Comparison of ENCODE assay signal across 21 mouse cellular contexts in the genomic region with DNA sequence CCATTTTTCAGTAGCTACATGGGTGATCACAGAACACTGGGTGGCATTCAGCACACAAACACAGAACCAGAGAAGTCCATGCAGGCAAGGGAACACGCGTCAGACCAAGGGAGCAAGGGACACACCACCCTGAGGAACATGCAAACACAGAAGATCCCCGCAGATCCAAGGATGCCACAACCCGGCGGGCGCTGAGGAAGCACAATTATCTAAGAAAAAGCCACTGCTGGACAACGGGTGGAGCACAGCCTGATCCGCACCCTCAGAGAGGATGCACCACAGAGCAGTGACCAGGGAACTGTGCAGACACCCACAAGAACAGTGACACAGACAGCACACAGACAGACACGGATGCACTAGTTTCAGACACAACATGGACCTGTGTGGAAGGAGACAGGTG. TPM values are rescaled to one million over a fixed set of nuclear protein-coding genes. Genes with fewer than 3 reads are reported as not detected.
DNase-seq lines count a peak whose midpoint lies in the region; ATAC-seq and TF ChIP-seq lines count a peak whose summit lies in the region.
"Had no signal": no experiment of that assay in that cellular context is flagged by ENCODE, and none has a peak within 500 bp of the region (broad histone marks: within the 10 kb centered on the region; RNA-seq: fewer than 3 reads in every experiment).

No protein-coding gene starts in this region.

- no peak for DNase-seq in hindbrain, embryonic 11.5 days (ENCODE audit: low spot score)
- DNase-seq in left cerebral cortex, adult 2 months (ENCODE audit: extremely low spot score in 1 of 2, low spot score in 2 of 2) = no peak
- DNase-seq in left cerebral cortex, postnatal 4 days = no peak
- no peak for DNase-seq in neural tube, embryonic 10.5 days (ENCODE audit: extremely low spot score, low spot score)
- DNase-seq: adrenal gland, adult 2 months; gastrocnemius, postnatal 10 days; gastrocnemius, postnatal 36 days; heart, adult 2 months; heart, postnatal 14 days had no signal

- peaks cover 55% of the 10 kb centered on the region for H3K27me3 ChIP-seq in hindbrain, embryonic 13.5 days
- peaks cover 17% of the 10 kb centered on the region for H3K27me3 ChIP-seq in hindbrain, embryonic 11.5 days (ENCODE audit: control insufficient read depth, insufficient read depth, low read length)
- peaks cover 28% of the 10 kb centered on the region for H3K27me3 ChIP-seq in neural tube, embryonic 13.5 days

- no peak overlapping the region for H3K4me2 ChIP-seq in hindbrain, embryonic 13.5 days
- H3K4me2 ChIP-seq in hindbrain, embryonic 11.5 days (replicated peaks; ENCODE audit: low read depth, low read length) = no peak overlapping the region
- no peak overlapping the region for H3K4me2 ChIP-seq in neural tube, embryonic 13.5 days
- H3K4me2 ChIP-seq: forebrain, embryonic 13.5 days; heart, embryonic 13.5 days; hindbrain, embryonic 12.5 days had no signal

- no peak overlapping the region for H3K27ac ChIP-seq in hindbrain, embryonic 13.5 days
- no peak overlapping the region for H3K27ac ChIP-seq in hindbrain, embryonic 11.5 days (ENCODE audit: low read depth, low read length)
- H3K27ac ChIP-seq in left cerebral cortex, adult 2 months = peak overlapping the region; percentile 28; the same call in 1 of the 2 replicates
- H3K27ac ChIP-seq in neural tube, embryonic 13.5 days (replicated peaks) = no peak overlapping the region
- H3K27ac ChIP-seq: forebrain, embryonic 10.5 days; forebrain, embryonic 13.5 days; heart, adult 2 months; heart, embryonic 10.5 days; heart, embryonic 13.5 days; hindbrain, embryonic 12.5 days had no signal

- no peak for TF ChIP-seq CTCF in left cerebral cortex, adult 2 months (IDR thresholded peaks at IDR 0.05)

- WGBS in hindbrain, embryonic 13.5 days = 79% methylated on average over 9 of the region's 9 CpGs
- 78% methylated on average over 9 of the region's 9 CpGs for WGBS in hindbrain, embryonic 11.5 days
- 78% methylated on average over 9 of the region's 9 CpGs for WGBS in neural tube, embryonic 13.5 days

- H3K9ac ChIP-seq in hindbrain, embryonic 13.5 days = peak overlapping the region; percentile 8; the same call in 1 of the 2 replicates
- H3K9ac ChIP-seq in hindbrain, embryonic 11.5 days (ENCODE audit: low read depth, low read length) = no peak overlapping the region
- 0 out of 2 replicates have a peak overlapping the region, but pooled peaks have one; percentile 17 for H3K9ac ChIP-seq in neural tube, embryonic 13.5 days
- H3K9ac ChIP-seq: forebrain, embryonic 13.5 days; heart, embryonic 13.5 days had no signal

- intact Hi-C loops in left cerebral cortex, adult 2 months (cut with DNase I) = no loop called here
- intact Hi-C loops in left cerebral cortex, postnatal 4 days (cut with DNase I) = no loop called here

- H3K4me3 ChIP-seq in hindbrain, embryonic 13.5 days = no peak overlapping the region
- no peak overlapping the region for H3K4me3 ChIP-seq in hindbrain, embryonic 11.5 days (ENCODE audit: low read depth, low read length)
- no peak overlapping the region for H3K4me3 ChIP-seq in left cerebral cortex, adult 2 months
- no peak overlapping the region for H3K4me3 ChIP-seq in neural tube, embryonic 13.5 days
- H3K4me3 ChIP-seq: forebrain, embryonic 10.5 days; forebrain, embryonic 13.5 days; heart, adult 2 months; heart, embryonic 10.5 days; heart, embryonic 13.5 days; hindbrain, embryonic 12.5 days had no signal

- H3K9me3 ChIP-seq in hindbrain, embryonic 13.5 days = no peaks in the 10 kb centered on the region
- no peaks in the 10 kb centered on the region for H3K9me3 ChIP-seq in hindbrain, embryonic 11.5 days (ENCODE audit: control insufficient read depth, low read length)
- no peaks in the 10 kb centered on the region for H3K9me3 ChIP-seq in neural tube, embryonic 13.5 days
- H3K9me3 ChIP-seq: forebrain, embryonic 10.5 days; forebrain, embryonic 13.5 days; heart, embryonic 10.5 days; heart, embryonic 13.5 days; hindbrain, embryonic 12.5 days had no signal

- H3K4me1 ChIP-seq in hindbrain, embryonic 13.5 days (replicated peaks) = peaks cover 51% of the 10 kb centered on the region
- H3K4me1 ChIP-seq in hindbrain, embryonic 11.5 days (replicated peaks; ENCODE audit: control insufficient read depth, insufficient read depth, low read length) = 0 out of 2 replicates have a peak, but pooled peaks cover 4% of the 10 kb centered on the region
- peaks cover 45% of the 10 kb centered on the region for H3K4me1 ChIP-seq in neural tube, embryonic 13.5 days (replicated peaks)

- H3K36me3 ChIP-seq in hindbrain, embryonic 13.5 days = peaks cover 10% of the 10 kb centered on the region
- no peaks in the 10 kb centered on the region for H3K36me3 ChIP-seq in hindbrain, embryonic 11.5 days (ENCODE audit: control insufficient read depth, insufficient read depth, low read length)
- 0 out of 2 replicates have a peak, but pooled peaks cover 3% of the 10 kb centered on the region for H3K36me3 ChIP-seq in neural tube, embryonic 13.5 days
- H3K36me3 ChIP-seq: forebrain, embryonic 10.5 days; heart, embryonic 10.5 days; heart, embryonic 13.5 days; hindbrain, embryonic 12.5 days had no signal

- no peak for ATAC-seq in hindbrain, embryonic 13.5 days (ENCODE audit: low FRiP score)
- no peak for ATAC-seq in hindbrain, embryonic 11.5 days (ENCODE audit: low FRiP score)
- no peak for ATAC-seq in neural tube, embryonic 13.5 days (ENCODE audit: low read depth)
- ATAC-seq: CD4-positive, CD25-positive, alpha-beta regulatory T cell, adult 4 months; forebrain, embryonic 13.5 days; forebrain, embryonic 16.5 days; hindbrain, embryonic 16.5 days had no signal

RNA-seq across cellular contexts. Expression of gene Nptx1, which starts 7.0 kb away (rescaled TPM):
- 12.6 and 15.2 TPM in 2 replicates for polyA plus RNA-seq in hindbrain, embryonic 13.5 days (2015; fragmentation: Nextera tagmentation; extraction: Ambion mirVana)
- 8.7 and 11.2 TPM in 2 replicates for polyA plus RNA-seq in hindbrain, embryonic 11.5 days (2014; fragmentation: Nextera tagmentation; extraction: Ambion mirVana)
- 100 to 1,000 TPM; 247 to 272 TPM for total RNA-seq in left cerebral cortex, adult 2 months (2021)
- total RNA-seq in left cerebral cortex, postnatal 4 days (2021) = 10 to 100 TPM; 15.7 to 19.7 TPM
- 15.3 and 18.8 TPM in 2 replicates for polyA plus RNA-seq in neural tube, embryonic 13.5 days (2015; fragmentation: Nextera tagmentation; extraction: Ambion mirVana)
- total RNA-seq: granulocyte monocyte progenitor cell, adult 5-6 weeks; MEL had no signal
- polyA plus RNA-seq: CD4-positive, CD25-positive, alpha-beta regulatory T cell, adult 4 months had no signal

RNA-seq across cellular contexts. Expression of gene Endov, which starts 49.4 kb away (rescaled TPM):
- 15.5 and 20.9 TPM in 2 replicates for polyA plus RNA-seq in hindbrain, embryonic 13.5 days (2015; fragmentation: Nextera tagmentation; extraction: Ambion mirVana)
- 13.6 and 14.8 TPM in 2 replicates for polyA plus RNA-seq in hindbrain, embryonic 11.5 days (2014; fragmentation: Nextera tagmentation; extraction: Ambion mirVana)
- 10 to 100 TPM; 31.3 to 35.3 TPM for total RNA-seq in left cerebral cortex, adult 2 months (2021)
- total RNA-seq in left cerebral cortex, postnatal 4 days (2021) = 10 to 100 TPM; 28.8 to 29.1 TPM
- 15.6 and 17.3 TPM in 2 replicates for polyA plus RNA-seq in neural tube, embryonic 13.5 days (2015; fragmentation: Nextera tagmentation; extraction: Ambion mirVana)
